18 mouse cellular contexts compared by ENCODE assay signal in the genomic region with DNA sequence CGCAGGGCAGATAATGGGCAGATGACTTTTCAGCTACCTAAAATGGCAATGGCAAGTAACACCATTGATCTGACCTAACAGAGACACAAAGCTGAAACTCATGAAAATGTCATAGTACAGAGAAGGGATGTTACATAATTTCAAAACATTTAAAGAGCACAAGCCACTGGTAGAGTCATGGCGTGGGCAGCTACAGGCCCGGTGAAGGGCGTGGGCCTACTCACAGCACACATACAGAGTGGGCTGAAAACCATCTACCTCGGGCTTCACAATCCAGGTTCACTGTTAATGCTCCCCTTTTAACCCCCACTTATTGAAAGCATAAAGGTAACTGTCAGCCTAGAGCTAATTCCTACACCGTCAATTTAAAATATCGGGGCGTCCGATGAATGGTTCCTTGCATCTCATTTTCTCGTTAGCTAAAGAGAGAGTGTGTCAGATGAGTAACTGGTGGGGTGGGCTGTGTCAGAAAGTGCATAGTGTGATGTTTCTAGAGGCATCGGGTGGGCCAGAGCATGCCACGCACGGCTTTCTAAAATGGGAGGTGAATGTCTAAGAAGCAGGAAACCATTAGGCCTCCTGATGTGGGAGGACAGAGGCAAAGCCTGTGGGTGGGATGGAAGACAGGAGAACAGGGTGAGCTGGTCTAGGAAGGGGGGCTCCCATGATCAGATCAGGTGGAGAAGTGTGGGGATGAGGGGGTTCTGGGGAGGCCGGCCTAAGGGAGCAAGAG.
"Had no signal": no experiment of that assay in that cellular context is flagged by ENCODE, and none has a peak within 500 bp of the region (broad histone marks: within the 10 kb centered on the region; RNA-seq: fewer than 3 reads in every experiment).

No protein-coding gene starts in this region.

- H3K4me3 ChIP-seq: lung, embryonic 15.5 days; megakaryocyte, embryonic 14.5 days; midbrain, embryonic 13.5 days; midbrain, embryonic 15.5 days; neural tube, embryonic 12.5 days; stomach, embryonic 15.5 days had no signal

- H3K9me3 ChIP-seq: lung, embryonic 15.5 days; megakaryocyte, embryonic 14.5 days; midbrain, embryonic 13.5 days; midbrain, embryonic 15.5 days; neural tube, embryonic 12.5 days; stomach, embryonic 15.5 days had no signal

- H3K4me1 ChIP-seq: lung, embryonic 15.5 days; megakaryocyte, embryonic 14.5 days; midbrain, embryonic 15.5 days; neural tube, embryonic 12.5 days; stomach, embryonic 15.5 days had no signal

- H3K27me3 ChIP-seq: lung, embryonic 15.5 days; megakaryocyte, embryonic 14.5 days; midbrain, embryonic 13.5 days; midbrain, embryonic 15.5 days; neural tube, embryonic 12.5 days; stomach, embryonic 15.5 days had no signal

- H3K4me2 ChIP-seq: lung, embryonic 15.5 days; midbrain, embryonic 11.5 days; midbrain, embryonic 13.5 days; midbrain, embryonic 15.5 days; neural tube, embryonic 12.5 days; stomach, embryonic 15.5 days had no signal

- H3K27ac ChIP-seq: lung, embryonic 15.5 days; macrophage; midbrain, embryonic 13.5 days; midbrain, embryonic 15.5 days; neural tube, embryonic 12.5 days; stomach, embryonic 15.5 days; stomach, postnatal 0 days had no signal

- DNase-seq: liver, postnatal 0 days; lung, adult 2 months; lung, postnatal 14 days; lung, postnatal 36 days; right cerebral cortex, postnatal 25 days; thymus, adult 18-20 months; thymus, postnatal 14 days; thymus, postnatal 36 days had no signal

- H3K36me3 ChIP-seq: lung, embryonic 15.5 days; midbrain, embryonic 15.5 days; stomach, embryonic 15.5 days had no signal

- H3K9ac ChIP-seq: liver, postnatal 0 days; lung, embryonic 15.5 days; midbrain, embryonic 13.5 days; midbrain, embryonic 15.5 days; neural tube, embryonic 12.5 days; stomach, embryonic 15.5 days had no signal

- ATAC-seq: liver, postnatal 0 days; lung, postnatal 0 days; midbrain, embryonic 13.5 days; midbrain, embryonic 15.5 days had no signal
